Mouse (Mus musculus): ENCODE data around the gene Pfkm.

Pfkm gene

DNA sequence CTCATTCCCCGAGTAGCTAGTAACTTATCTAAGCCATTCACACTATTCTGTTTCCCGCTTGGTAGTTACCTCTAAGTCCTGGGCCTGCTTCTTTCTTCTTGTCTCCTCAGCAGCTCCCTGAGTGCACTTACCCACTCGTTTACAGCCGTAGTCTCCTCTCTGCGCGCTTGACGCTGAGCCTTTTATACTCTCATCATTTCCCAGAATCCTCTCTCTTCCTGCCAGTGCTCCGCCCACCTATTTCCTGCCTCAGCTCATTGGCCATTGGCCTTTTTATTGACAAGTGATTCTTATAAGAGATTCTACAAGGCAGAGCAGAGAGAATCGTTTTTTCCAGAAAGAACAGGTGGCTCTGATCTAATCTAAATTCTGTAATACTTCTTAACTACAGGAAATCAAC, 6.1 kb downstream of the Pfkm start:
- no peak for DNase-seq (ENCODE audit: low spot score)

DNA sequence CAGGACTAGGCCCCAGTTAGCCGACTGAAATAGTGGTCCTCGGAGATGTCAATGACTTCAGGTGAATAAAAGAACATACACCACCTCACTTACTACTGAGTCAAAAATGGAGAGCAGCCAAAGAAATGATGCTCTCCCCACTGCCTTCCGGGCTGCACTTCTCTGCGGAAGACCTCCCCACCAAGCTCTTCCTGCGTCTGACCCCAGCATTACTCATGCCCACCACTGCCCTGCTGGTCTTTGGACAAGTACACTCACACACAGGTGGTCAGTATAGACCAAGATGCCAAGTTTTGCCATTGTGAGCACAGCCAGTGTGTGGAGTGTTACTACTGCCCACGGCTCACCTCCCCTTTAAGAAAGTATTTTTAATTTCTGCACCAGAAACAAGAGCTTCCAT, 10.0 kb downstream of the Pfkm start:
- DNase-seq (ENCODE audit: low spot score), result no peak

DNA sequence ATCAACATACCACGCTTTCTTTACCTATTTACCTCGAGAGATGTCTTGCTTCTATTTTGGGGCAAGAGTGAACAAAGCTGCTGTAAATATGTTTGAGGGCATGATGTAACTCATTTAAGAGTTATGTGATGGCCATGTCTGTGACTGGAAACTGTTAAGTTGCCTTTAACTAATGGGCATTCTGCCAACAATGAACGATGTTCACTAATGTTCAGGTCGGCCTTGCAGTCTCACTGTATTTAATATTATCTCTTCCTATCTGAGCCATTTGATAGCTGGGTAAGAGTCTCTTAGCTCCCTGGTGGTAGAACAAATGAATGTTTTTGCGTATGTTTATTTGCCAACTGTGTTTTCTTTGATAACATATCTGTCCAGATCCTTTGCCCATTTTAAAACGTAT, 14.1 kb downstream of the Pfkm start:
- no peak for DNase-seq (ENCODE audit: low spot score)

DNA sequence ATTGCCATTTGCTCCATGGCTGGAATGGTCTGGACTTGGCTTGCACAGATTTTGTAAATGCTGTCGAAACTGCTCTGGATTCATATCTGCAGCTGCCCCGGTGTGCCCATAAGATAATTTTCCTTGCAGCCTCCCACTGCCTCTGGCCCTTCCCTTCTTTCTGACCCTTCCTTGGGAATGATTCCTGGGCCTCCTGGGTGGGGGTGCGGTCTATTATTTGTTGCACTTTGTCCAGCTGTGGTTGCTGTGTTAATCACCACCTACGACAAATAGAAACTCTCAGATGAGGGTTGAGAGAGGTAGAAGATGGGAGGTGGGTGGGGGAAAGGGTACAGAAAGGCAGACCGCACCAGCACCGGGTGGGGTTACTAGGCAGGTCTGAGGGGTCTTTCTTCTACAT, 14.8 kb downstream of the Pfkm start:
- no peak for DNase-seq (ENCODE audit: low spot score)

DNA sequence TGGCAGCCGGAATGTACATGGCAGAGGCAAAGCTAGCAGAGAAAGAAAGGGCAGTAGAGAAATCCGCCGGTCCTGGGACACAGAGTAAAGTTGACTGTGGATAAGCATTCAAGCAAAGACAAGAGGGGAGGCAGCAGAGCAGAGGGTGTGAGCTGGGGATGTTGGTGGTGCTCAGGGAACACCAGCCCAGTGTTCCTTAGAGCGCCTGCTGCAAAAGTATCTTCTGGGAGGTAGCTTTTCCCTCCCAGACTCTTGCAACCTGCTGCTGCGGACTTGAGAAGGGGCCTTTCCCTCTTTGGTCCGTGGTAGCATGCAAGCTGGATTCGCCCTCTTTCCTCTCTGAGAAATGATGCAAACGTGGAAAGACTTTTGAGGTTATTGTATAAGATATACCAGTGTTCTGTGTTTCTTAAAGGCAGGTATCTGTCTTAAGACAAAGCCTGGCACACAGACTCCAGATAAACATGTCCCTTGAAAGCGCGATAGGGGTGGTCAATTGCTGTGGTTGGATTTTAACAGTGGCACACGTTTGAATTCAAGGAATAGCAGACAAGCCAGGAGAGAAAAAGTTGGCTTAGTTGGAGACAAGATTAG, 15.4 kb downstream of the Pfkm start:
- DNase-seq (ENCODE audit: low spot score), result no peak

DNA sequence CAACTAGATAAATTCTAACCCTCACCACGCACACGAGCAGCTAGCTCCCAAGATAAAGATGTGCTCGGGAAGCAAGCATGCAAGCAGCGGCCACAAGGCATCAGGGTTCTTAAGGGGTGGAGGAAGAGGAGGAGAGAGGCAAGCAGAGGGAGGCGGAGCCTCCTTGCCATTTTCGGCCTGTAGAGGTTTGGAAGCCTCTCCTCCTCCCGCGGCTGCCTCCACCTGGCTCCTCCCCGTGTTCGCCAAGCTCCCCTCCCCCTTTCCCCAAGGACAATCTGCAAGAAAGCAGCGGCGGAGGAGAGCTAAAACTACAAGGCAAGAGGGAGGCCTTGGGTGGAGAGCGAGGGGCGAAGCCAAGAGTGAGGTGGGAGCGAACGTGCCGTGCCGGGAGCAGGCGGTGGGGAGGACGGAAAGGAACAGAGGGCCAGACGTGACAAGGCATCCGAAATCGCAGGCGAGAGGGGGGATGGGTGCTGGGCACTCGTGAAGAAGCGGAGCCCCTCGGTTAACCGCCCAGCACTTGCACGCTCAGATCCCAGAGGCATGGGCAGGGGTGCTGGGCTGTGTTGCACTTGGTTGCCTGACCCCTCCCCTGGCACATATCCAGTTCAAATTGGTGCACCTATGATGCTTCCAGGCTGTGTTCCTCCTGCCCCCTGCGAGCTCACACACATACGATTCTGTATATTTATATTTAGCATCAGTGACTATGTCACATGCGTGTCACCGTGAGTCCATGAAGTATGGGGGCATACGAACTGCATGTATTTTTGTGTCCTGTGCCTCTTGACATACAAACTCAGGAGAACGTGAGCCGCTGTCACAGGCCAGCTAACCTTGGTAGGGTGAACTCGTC, 16.1 kb downstream of the Pfkm start:
- DNase-seq (ENCODE audit: low spot score), result peak; percentile 52

DNA sequence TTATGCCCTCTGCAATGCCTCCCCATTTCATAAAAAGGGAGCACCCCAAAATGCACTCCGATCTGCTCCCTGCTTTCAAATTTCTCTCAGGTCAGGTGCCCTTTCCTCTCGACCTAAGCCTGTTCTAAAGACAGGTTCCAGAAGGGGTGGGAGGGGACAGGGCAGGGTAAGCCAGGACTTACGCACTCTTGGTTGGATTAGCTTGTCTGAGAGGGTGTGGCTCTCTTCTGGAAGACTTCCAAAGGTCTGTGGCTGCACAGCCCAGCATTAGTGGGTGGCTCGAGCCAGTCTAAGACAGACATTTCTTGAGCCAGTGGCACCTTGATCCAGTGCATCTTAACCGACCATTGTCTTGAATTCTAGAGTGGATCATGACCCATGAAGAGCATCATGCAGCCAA, 19.4 kb downstream of the Pfkm start:
- no peak for DNase-seq (ENCODE audit: low spot score)

DNA sequence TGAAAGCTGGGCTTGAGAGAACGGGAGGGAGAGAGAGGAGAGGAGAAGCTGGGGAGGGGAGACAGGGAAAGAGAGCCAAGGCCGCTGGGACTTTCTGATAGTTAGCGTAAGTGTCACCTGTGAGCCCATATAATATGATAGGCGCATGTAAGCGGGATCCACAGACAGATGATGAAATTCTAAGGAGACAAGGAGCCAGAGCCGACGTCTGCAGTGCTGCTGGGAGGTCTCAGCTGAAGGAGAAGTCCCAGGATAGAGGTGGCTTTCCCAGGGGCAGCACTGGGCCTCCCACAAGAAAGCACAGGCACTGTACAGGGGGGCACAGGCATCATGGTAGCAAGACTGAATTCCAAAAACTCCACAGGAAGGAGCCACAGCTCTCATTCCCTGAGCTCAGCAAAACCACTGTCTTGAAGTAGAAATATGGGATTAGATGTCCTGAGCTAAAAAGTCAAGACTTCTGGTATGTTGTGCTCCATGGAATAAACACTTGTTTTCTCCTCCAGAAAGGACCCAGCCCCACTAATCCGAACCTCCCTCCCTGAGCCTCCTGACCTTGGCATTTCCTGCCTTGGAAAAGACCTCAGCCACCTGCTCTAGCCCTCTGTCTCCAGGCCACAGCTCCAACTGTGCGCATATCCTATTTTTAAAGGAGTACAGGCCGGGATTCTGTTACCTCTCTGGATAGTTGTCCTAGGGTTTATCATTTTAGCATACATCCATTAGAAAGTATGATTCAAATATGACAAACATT, 21.9 kb downstream of the Pfkm start:
- no peak for DNase-seq (ENCODE audit: low spot score)

DNA sequence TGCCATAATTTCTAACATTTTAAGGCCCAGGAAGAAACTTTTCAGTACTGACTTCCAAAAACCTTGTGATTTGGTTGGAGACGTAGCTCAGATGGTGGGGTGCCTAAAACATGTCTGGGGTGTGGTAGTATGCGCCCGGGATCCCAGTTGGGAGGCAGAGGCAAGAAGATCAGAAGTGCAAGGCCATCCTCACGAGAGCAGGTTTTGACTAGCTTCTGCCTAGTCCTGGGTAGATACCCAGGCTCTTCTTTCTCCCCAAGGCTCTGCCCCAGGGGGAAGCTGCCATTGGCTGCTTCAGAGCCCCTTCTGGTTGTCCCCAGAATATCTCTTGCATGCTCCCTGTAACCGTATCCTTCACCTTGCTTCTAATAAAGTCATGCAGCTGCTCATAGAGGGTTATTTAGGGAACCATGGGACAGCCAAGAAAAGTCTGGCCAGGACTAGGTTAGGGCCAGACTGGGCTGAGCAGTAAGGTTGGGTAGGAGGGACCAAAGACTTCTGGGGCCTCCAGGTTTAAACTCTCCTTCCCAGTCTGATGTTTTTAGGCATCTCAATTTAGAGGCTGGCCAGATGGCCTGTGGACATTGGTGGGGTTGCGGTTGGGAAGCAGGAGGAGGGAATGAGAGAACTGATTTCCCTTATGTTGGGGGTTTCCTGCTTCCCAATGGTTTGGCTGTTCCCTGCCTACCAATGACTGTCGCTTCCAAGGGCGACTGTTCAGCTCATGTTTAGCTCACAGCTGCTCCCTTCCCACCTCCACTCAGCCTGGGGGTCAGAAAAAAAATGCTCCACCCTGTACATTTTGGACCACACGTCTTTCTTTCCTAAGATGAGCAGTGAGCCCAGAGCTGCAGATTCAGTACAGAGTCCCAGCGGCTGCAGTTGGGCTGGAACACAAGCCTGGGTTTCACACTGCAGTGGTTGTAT, 22.7 kb downstream of the Pfkm start:
- DNase-seq (ENCODE audit: low spot score), result no peak

DNA sequence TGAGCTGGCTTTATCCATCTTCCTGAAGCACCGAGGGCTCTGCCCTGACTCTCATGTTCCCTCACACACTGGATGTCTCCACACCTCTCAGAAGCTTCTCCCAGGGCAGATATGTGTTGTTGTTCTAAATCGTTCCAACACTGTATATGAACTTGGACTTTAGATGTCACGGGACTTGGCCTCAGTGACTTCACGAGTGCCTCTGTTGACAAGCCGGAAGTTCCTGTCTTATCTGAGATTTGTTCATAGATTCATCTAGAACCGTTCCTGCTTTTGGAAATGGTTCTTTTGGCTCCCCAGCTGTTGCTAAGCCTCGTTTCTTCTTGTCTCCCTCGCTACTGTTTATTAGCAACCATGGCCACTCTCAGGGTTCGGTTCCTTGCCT, 23.4 kb downstream of the Pfkm start:
- no peak for DNase-seq (ENCODE audit: low spot score)

DNA sequence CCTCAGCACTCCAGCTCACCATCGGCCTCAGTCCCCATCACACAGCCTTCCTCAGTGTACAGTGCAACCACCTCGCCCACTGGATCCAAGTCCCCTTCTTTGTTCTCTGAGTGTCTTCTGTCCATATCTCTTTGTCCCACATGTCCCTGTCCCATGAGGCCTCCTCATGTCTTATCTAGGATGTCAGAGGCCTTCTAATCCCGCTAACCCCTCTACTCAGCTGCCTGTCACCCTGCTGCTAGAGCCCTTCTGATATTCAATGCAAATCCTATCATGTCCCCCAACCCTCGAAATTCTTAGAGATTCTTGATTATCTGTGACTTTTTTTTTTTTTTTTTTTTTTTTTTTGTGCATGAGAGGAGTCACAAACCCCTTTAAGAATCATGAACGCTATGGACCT, 23.9 kb downstream of the Pfkm start:
- no peak for DNase-seq (ENCODE audit: low spot score)

DNA sequence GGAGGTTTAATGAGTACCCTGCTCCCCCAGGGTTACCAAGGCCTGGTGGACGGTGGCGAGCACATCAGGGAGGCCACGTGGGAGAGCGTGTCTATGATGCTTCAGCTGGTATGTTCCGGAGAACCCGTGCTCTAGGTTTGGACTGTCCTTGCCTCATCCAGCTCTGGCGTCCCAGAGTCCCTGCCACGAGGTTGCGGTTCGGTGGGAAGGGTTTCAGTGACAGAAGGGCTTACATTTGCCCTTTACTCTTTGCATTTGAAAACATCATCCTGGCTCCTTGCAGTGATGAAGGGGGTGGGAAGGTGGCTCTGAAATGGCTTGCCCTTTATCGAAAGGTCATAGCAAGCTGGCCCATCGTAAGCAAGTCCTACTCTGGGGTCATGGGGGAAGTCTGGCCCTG, 27.0 kb downstream of the Pfkm start:
- no peak for DNase-seq (ENCODE audit: low spot score)

DNA sequence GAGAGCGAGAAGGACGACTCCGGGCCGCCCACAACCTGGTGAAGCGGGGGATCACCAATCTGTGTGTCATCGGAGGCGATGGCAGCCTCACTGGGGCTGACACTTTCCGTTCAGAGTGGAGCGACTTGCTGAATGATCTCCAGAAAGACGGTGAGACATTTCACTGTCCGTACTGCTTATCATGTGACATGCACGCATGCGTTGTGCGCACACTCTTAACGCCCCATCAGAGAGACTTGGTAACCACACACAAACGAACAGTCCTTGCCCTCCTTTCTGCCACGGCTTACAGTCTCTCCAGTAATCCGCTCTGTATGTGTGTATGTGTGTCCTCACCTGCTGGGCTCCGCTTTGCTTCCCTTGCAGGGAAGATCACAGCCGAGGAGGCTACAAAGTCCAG, 28.4 kb downstream of the Pfkm start:
- no peak for DNase-seq (ENCODE audit: low spot score)

DNA sequence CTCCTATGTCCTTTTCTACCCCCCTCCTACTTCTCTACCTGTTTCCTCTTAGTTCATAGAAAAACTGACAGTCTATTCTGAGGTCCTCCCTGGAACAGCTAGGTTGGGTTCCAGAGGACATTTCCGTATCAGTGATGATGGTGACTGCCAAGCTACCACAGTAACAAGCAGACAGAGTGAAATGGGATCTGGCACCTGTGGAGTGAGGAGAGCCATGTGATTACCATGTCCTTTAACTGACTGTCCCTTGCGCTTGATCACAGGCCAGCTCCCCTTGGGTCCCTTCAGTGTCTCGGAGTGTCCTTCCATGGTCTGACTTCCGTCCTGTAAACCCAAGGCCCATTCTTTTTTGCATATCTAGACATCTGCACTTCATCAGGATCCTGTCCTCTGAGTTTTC, 38.6 kb downstream of the Pfkm start:
- DNase-seq (ENCODE audit: low spot score), result no peak

DNA sequence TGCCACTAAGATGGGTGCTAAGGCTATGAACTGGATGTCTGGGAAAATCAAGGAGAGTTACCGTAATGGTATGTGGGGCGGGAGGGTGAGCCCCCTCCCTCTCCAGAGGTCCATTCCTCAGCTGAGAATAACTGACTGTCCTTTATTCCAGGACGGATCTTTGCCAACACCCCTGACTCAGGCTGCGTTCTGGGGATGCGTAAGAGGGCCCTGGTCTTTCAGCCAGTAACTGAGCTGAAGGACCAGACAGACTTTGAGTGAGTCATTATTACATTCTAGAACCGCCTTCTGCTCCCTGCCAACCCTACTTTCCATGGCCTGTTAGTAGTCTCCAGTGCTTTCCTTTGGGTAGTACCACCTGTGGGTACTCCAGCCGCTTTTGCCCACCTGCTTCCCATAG, 39.1 kb downstream of the Pfkm start:
- no peak for DNase-seq (ENCODE audit: low spot score)

DNA sequence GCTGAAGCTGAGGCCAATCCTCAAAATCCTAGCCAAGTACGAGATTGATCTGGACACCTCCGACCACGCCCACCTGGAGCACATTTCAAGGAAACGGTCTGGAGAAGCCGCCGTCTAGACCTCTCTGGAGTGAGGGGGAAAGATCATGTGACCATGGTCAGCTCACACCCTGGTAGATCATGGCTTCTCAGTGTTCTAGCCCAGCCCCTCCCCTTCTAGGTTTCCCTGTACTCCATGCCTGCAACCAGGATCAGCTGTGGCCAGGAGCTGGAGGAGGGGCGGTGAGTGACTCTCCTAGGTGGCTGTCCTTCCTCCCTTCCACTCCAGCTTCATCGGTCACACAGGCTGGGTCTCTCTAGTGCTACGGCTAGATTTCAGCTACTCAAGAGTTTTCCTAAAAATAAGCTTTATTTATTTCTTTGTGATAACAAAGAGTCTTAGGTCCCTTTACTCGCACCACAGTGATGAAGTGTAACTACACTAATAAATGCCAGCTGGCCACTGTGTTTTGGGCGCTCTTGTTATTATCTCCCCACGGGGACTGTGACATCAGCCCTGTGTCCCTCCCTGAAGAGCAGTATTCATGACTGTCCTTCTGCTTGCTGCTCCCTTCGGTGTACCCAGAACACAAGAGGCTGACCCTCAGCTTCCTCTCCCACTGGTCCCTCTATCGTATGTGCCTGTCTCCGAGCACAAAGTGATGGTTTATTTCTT, 39.7 kb downstream of the Pfkm start:
- DNase-seq (ENCODE audit: low spot score), result no peak

DNA sequence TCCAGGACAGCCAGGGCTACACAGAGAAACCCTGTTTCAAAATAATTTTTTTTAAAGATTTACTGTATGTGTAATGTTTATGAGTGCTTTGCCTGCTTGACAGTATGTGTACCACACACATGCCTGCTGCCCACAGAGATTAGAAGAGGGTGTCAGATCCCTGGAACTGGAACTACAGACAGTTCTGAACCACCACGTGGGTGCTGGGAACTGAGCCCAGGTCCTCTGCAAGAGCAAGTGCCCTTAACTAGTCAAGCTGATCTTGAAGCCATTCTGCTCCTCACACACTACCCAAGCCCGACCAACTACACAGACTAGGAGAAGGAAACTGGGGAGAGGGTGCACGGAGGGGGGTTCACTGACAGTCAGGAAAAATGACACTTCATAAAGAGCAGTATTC, 41.1 kb downstream of the Pfkm start:
- no peak for DNase-seq (ENCODE audit: low spot score)

DNA sequence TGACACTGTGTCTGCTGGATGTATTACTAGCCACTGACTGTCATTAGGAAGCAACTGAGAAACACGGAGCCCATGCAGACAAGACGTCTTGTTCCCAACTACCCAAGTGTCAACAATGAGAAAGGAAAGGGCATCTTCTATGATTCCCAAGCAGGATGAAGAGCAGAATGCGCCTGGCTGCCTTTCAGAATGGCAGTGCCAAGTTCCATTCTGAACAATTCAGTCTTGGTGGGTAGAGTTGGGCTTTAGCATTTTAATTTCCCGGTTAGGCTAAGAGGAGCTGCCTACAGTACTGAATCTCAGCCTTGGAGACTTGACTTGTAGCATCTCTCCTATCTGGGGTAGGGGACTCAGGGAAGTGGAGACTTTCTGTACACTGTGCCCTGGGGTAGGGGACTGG, 41.6 kb downstream of the Pfkm start:
- DNase-seq (ENCODE audit: low spot score), result no peak

DNA sequence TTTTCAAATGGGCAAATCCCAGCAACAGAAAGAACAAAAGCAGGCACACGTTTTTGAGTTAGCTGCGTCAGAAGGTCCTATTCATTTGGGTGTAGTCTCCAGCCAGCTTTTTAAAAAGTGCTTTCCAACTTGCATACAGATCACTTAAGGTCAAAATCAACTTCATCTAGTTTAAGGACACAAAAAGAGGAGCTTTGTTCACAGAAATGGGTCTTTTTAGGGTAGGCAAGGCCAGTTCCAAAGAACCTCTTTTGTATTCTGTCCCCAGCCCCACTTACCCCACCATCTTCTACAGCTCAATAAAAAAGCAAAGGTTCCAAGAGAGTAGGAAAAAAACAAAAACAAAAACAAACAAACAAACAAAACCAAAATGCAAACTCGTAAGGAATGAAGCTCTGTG, 42.3 kb downstream of the Pfkm start:
- no peak for DNase-seq (ENCODE audit: low spot score)

DNA sequence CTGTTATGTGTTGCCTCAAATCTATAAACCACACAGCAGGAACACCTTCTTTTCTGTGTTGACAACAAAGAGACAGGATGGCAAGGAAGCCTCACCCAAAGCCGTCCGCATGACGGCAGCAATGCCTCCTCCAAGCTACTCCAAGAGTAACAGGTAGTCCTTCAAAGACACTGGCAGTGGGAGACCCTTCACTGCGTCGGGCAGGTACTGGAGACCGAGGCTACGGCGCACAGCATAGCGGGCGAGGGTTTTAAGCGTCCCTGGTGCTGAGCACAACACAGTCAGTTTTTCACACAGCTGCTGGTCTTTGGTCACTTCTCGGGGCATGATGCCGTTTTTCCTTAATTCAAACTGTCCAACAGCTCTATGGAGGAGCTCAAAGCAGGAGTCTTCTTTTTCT, 43.3 kb downstream of the Pfkm start:
- DNase-seq (ENCODE audit: low spot score), result no peak

DNA sequence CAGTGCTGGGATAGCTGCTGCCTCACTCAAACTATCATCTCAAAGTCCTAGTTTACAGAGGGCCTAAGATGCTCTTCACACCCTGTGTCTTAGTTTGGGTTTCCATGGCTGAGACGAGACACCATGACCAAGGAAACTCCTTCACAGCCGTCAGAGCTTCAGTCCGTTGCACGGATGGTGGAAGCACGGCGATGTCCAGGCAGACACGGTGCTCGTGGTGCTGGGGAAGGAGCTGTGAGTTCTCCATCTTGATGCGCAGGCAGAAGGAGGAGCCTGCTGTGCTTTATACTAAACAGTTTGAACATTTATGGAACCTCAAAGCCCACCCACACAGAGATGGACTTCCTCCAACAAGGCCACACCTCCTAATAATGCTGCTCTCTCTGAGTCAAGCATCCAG, 44.5 kb downstream of the Pfkm start:
- no peak for DNase-seq (ENCODE audit: low spot score)

DNA sequence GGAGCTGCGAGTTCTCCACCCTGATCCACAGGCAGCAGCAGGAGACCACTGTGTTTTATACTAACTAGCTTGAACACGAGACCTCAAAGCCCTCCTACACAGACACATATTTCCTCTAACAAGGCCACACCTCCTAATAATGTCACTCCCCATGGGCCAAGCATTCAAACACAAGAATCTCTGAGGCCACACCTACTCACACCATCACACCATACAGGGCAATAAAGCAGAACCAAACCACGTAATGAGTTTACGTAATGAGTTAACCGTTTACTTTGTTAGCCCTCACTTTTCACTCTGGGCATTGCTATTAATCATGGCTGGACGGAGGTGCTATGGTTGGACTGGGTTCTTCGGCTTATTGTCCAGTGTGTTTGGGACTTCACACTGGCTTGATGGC, 47.4 kb downstream of the Pfkm start:
- DNase-seq (ENCODE audit: low spot score), result no peak

All from layer of hippocampus, adult 9-10 months (tissue).